Mouse (Mus musculus) hindbrain, embryonic 11.5 days (tissue): ENCODE measurements around the gene Gimap4. TPM values are rescaled to one million over a fixed set of nuclear protein-coding genes. Genes with fewer than 3 reads are reported as not detected.

ENCODE experiments used
- ATAC-seq: fragments of 200-750 bp; cut with Nextera tagmentation; 2 replicates; pipeline ENCODE4 v1.8.0; 2017; ENCODE audit warnings: mild to moderate bottlenecking, moderate TSS enrichment, moderate library complexity; ENCODE audit not compliant: low FRiP score
- DNase-seq: peaks from one replicate; pipeline ENCODE4 v3.0.0-alpha.2; 2015; ENCODE audit warnings: low spot score
- H3K27ac ChIP-seq: fragments of 300-500 bp; sonication (generic); 2 replicates; pipeline ENCODE4 v1.5.1; 2014; ENCODE audit warnings: mild to moderate bottlenecking, low read depth, low read length
- H3K27me3 ChIP-seq: fragments of 300-500 bp; sonication (generic); 2 replicates; pipeline ENCODE4 v1.6.1; 2014; ENCODE audit warnings: mild to moderate bottlenecking, low read length, moderate library complexity, mixed read lengths; ENCODE audit not compliant: control insufficient read depth, insufficient read depth
- H3K36me3 ChIP-seq: fragments of 300-500 bp; sonication (generic); 2 replicates; pipeline ENCODE4 v1.6.1; 2014; ENCODE audit warnings: mild to moderate bottlenecking, low read length, moderate library complexity, mixed read lengths; ENCODE audit not compliant: control insufficient read depth, insufficient read depth
- H3K4me1 ChIP-seq: fragments of 300-500 bp; sonication (generic); replicated peaks from 2 replicates; pipeline ENCODE4 v1.6.1; 2014; ENCODE audit warnings: low read length, mixed read lengths; ENCODE audit not compliant: control insufficient read depth, insufficient read depth
- H3K4me2 ChIP-seq: fragments of 300-500 bp; sonication (generic); replicated peaks from 2 replicates; pipeline ENCODE4 v1.6.1; 2014; ENCODE audit warnings: mild to moderate bottlenecking, low read depth, low read length
- H3K4me3 ChIP-seq: fragments of 300-500 bp; sonication (generic); 2 replicates; pipeline ENCODE4 v1.5.1; 2014; ENCODE audit warnings: low read depth, low read length
- H3K9ac ChIP-seq: fragments of 300-500 bp; sonication (generic); 2 replicates; pipeline ENCODE4 v1.6.1; 2014; ENCODE audit warnings: low read depth, low read length
- H3K9me3 ChIP-seq: fragments of 300-500 bp; sonication (generic); 2 replicates; pipeline ENCODE4 v1.6.1; 2016; ENCODE audit warnings: low read length; ENCODE audit not compliant: control insufficient read depth
- WGBS: fragments of 180-500 bp; shearing (Covaris S2); extraction: QIAGEN DNeasy Blood & Tissue Kit; methylation state at CpG from one replicate; pipeline ENCODE4 v1.1.7; 2014; 5-methylcytosine and 5-hydroxymethylcytosine counted together
- polyA plus RNA-seq: library from polyadenylated mRNA; unstranded; fragments of >200 nt; fragmentation: Nextera tagmentation; extraction: Ambion mirVana; gene quantifications from 2 replicates; pipeline ENCODE4 v1.2.1, GENCODE M21; 2014

Gimap4 gene
- 3.3 and 5.6 TPM in 2 replicates for polyA plus RNA-seq

DNA sequence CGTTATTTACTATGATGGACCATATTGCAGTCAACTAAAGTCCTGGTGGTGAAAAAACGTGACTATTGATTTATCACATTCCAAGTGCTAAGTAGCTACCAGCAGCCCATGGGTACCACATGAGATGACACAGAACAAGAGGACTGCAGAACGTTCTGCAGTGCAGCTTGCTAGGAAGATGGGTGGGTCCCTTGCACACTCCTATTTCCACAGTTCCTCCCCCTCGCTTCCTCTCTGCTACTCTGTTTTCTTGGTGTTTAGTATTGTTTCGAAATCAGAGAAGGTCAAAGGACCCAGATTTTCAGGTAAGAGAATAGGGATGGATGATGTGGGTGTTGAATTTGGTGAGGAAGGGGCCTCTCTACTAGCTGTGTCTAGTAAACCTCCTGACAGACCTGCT, at the start of gene Gimap4:
Gene Gimap4, plus strand, starts transcription at position 231 of the 400 bp plus-strand sequence.
- Histone ChIP-seq H3K4me2 (no peak within 1 kb of the TSS), H3K9me3 (no peaks in the 10 kb centered on the region)
- 79% methylated on average over 5 of the region's 5 CpGs for WGBS

DNA sequence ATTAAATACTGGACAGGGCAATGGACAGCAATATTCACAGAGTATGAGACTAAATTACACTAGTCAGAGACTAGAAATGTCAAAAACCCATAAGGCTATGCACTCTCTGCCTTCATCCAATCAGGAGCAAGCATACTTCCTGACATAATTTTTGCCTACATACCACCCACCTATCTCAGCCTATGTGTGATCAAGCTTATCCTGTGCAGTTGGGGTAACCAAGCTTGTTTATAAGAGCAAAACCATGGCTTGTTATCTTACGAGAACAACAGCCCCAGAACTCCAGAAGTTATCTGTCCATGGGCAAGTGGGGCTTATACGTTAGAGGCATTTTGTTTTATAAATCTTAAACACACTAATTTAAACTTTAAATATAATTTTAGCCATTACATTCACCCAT, 49.2 kb upstream of the Gimap4 start:
- Histone ChIP-seq H3K27ac (no peak overlapping the region), H3K9me3 (no peaks in the 10 kb centered on the region), H3K9ac (no peak overlapping the region), H3K4me1 (no peaks in the 10 kb centered on the region), H3K4me2 (no peak overlapping the region), H3K36me3 (no peaks in the 10 kb centered on the region), H3K27me3 (no peaks in the 10 kb centered on the region; the same call in 1 of the 2 replicates), H3K4me3 (no peak overlapping the region)
- DNase-seq = no peak
- ATAC-seq = no peak
- 90% methylated on average over 2 of the region's 2 CpGs for whole genome bisulfite sequencing

More for the DNA sequence above, at the start of gene Gimap4:
- DNase-seq = no peak
- Histone ChIP-seq H3K36me3 (no peaks in the 10 kb centered on the region), H3K4me3 (no peak within 1 kb of the TSS), H3K27me3 (no peaks in the 10 kb centered on the region), H3K9ac (no peak within 1 kb of the TSS), H3K4me1 (no peaks in the 10 kb centered on the region), H3K27ac (no peak within 1 kb of the TSS)
- ATAC-seq = no peak

DNA sequence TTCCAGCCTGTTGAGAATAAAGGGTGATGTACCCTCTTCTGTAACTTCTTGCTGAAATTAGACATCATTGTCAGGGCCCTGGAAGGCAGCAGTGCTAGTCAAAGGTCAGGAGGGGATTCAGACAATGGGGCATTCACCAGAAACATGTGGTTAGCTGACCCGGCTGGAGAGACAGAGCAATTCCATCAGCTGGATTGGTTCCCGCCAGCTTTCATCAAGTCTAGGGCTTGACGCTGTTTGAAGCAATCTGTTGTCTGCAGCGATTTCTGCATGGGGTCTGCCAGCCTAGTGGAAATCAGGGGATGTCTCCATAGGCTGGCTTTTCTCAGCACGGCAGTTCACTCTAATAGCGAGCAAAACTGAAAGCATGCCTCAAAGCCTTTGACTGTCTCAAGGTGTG, 47.8 kb upstream of the Gimap4 start:
- no peaks in the 10 kb centered on the region for H3K4me1 ChIP-seq
- H3K36me3 ChIP-seq = no peaks in the 10 kb centered on the region
- no peak overlapping the region for H3K4me3 ChIP-seq
- 35% methylated on average over 6 of the region's 6 CpGs for WGBS
- no peaks in the 10 kb centered on the region for H3K9me3 ChIP-seq
- H3K27ac ChIP-seq = no peak overlapping the region
- no peak overlapping the region for H3K9ac ChIP-seq
- H3K4me2 ChIP-seq = no peak overlapping the region
- no peak for ATAC-seq
- no peaks in the 10 kb centered on the region for H3K27me3 ChIP-seq
- DNase-seq = no peak

DNA sequence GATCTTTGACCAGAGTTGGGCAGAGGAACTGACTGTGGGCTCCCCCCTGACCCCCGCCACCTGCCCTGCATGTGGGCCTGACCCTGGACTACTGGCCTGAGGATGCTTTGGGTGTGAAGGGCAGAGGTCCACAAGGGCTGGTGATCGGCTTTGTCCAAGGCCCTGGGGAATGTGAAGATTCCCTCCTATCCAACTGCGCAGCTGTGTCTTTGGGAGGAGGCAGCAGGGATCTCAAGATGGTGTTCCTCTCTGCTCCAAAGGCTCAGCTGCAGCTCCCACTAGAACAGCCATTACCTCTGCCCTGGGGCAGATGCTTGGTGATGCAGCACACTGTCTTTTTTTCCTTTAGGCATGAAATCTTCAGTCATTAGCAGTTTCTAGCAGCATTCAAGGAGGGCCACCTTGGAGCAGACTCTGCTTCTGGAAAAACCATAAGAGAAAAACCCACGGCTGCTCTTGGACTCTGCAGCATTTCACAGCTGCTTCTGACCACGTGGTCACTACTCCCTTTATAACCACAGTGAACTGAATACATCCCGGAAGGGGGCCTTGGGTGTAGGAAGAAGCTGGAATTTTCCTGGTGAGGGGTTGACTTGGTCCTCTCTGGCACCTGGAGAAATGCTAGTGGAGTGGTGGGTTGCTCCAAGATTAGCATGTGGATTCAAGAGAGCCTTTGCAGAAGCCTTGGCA, 46.4 kb upstream of the Gimap4 start:
- H3K36me3 ChIP-seq = no peaks in the 10 kb centered on the region
- no peak overlapping the region for H3K4me3 ChIP-seq
- ATAC-seq (no peak), DNase-seq (no peak)
- 62% methylated on average over 6 of the region's 6 CpGs for WGBS
- H3K27me3 ChIP-seq = no peaks in the 10 kb centered on the region
- H3K27ac ChIP-seq = no peak overlapping the region
- no peaks in the 10 kb centered on the region for H3K9me3 ChIP-seq
- no peak overlapping the region for H3K9ac ChIP-seq
- H3K4me1 ChIP-seq = no peaks in the 10 kb centered on the region
- H3K4me2 ChIP-seq = no peak overlapping the region

DNA sequence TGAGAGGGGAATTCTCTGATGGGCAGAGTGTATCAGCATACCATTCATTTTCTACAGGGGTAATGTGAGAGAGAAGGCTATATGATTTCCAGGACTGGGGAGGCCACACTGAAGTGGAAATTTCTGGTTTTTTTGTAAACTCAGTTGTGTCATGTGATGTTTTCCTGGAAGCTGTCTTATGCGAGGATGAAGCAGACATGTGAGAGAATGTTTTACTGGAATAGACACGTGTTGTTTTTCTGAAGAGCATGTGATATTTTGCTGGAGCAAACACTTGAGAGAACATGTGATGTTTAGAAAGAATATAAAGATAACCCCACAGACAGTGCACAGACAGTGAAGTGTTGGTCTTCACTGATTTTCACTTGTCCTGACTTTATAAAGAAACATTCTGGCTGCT, 45.8 kb upstream of the Gimap4 start:
- H3K9me3 ChIP-seq = no peaks in the 10 kb centered on the region
- no peaks in the 10 kb centered on the region for H3K27me3 ChIP-seq
- no peaks in the 10 kb centered on the region for H3K36me3 ChIP-seq
- H3K4me2 ChIP-seq = no peak overlapping the region
- no peak for ATAC-seq
- no peak for DNase-seq
- 75% methylated on average over 2 of the region's 2 CpGs for whole genome bisulfite sequencing
- no peaks in the 10 kb centered on the region for H3K4me1 ChIP-seq
- H3K9ac ChIP-seq = no peak overlapping the region
- H3K4me3 ChIP-seq = no peak overlapping the region
- no peak overlapping the region for H3K27ac ChIP-seq

DNA sequence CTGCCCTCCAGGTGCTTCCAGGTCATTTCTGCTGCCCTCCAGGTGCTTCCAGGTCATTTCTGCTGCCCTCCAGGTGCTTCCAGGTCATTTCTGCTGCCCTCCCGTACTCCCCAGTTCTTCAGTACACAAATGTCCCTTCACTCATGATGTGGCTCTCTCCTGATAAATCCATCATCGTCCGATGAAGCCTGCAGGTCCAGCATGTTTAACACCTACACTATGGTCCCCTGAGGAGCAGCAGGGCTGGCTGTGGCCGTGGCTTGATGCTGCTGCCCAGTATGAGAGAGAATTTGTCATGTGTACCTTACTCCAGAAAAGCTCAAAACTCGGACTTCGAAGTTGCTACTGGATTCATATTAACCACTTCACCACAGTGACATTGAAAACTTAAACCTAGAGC, 43.0 kb upstream of the Gimap4 start:
- Histone ChIP-seq H3K4me3 (no peak overlapping the region), H3K4me1 (no peaks in the 10 kb centered on the region), H3K36me3 (no peaks in the 10 kb centered on the region), H3K27me3 (no peaks in the 10 kb centered on the region), H3K27ac (no peak overlapping the region), H3K9me3 (no peaks in the 10 kb centered on the region), H3K4me2 (no peak overlapping the region), H3K9ac (no peak overlapping the region)
- DNase-seq (no peak), ATAC-seq (no peak)
- 79% methylated on average over 6 of the region's 6 CpGs for WGBS

DNA sequence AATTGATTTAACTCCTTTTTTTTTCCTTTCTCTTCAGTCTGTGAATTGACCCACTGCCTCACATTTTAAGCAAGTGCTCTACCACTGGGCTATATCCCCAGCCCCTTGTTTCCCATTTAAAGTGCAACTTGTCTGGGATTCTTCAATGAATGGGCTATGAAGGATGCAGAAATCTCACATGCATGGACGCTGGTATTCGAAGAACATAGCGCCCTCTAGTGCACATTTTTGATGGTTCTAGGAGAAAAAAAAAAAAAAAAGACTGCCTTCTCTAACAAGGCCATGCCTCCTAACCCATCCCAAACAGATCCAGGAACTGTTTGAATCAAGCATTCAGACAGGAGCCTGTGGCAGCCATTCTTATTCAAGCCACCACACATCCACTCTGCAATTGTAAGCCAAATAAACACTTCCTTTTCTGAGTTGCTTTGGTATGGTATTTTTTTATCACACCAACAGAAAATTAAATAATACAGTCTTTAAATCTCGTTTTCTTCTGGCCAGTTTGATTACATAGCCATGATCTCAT, 41.5 kb upstream of the Gimap4 start:
- H3K27ac ChIP-seq = no peak overlapping the region
- WGBS = 24% methylated on average over 4 of the region's 4 CpGs
- no peaks in the 10 kb centered on the region for H3K9me3 ChIP-seq
- no peak overlapping the region for H3K4me2 ChIP-seq
- DNase-seq = peak; percentile 84
- no peaks in the 10 kb centered on the region for H3K27me3 ChIP-seq
- ATAC-seq = no peak
- H3K4me3 ChIP-seq = no peak overlapping the region
- H3K9ac ChIP-seq = no peak overlapping the region
- no peaks in the 10 kb centered on the region for H3K36me3 ChIP-seq
- H3K4me1 ChIP-seq = no peaks in the 10 kb centered on the region

DNA sequence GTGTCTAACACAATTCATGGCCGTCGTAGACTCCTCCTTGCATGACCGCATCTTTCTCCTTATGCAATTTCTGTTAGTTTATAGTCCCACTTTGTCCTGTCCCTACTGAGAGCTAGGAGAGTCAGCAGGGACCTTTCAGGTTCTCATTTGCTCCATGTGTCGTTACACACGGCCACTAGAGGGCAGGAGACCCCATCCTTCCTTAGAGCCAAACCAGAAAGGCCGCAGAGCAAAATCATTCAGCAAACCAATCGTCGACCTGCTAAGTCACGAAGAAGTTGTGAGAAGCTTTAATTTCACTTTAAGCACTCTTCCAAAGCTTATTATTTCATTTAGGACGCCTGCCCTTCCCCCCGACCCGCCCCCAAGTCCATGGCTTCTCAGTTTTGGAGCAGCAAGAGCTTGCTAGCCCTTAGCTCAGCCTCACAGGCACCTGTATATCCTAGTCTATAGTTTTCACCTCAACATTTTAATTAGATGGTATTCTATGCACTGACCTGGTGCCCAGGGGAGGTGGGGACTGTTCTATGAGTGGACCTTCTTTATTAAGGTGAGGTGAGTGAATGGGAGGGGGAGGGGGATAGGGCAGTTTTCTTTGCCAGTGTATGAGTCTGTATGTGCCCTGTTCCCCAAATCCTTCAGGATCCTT, 38.6 kb upstream of the Gimap4 start:
- H3K4me2 ChIP-seq = no peak overlapping the region
- ATAC-seq = peak; percentile 40
- H3K27me3 ChIP-seq = no peaks in the 10 kb centered on the region
- no peaks in the 10 kb centered on the region for H3K4me1 ChIP-seq
- no peaks in the 10 kb centered on the region for H3K36me3 ChIP-seq
- DNase-seq = peak; percentile 80
- H3K4me3 ChIP-seq = no peak overlapping the region
- H3K9ac ChIP-seq = no peak overlapping the region
- no peaks in the 10 kb centered on the region for H3K9me3 ChIP-seq
- H3K27ac ChIP-seq = no peak overlapping the region
- WGBS = 16% methylated on average over 12 of the region's 12 CpGs

DNA sequence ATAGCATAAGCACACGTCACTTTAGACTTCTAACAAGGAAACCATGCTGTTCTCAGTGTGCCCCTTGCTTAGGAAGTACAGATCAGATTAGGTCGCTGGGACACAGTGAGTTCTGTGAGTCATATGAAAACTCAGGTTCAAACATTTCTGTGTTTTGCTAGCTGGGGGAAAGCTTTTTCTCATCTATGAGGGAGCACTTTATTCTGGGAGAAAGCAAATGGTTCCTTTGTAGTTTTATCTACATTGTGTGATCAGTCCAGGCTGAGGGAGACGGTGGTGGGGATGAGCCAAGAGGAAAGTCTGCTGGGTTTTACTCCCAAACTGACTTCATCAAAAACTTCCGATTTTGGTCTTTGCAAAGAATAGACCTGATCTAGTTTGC, 38.0 kb upstream of the Gimap4 start:
- Histone ChIP-seq H3K4me3 (no peak overlapping the region), H3K9me3 (no peaks in the 10 kb centered on the region), H3K4me2 (no peak overlapping the region), H3K27me3 (no peaks in the 10 kb centered on the region), H3K9ac (no peak overlapping the region), H3K4me1 (no peaks in the 10 kb centered on the region), H3K27ac (no peak overlapping the region), H3K36me3 (no peaks in the 10 kb centered on the region)
- 85% methylated on average over 4 of the region's 4 CpGs for WGBS
- DNase-seq (no peak), ATAC-seq (no peak)
